Mouse (Mus musculus) heart, postnatal 14 days (tissue): ENCODE results near the gene Capn11. TPM values are rescaled to one million over a fixed set of nuclear protein-coding genes. Genes with fewer than 3 reads are reported as not detected.

ENCODE experiments used
- DNase-seq, 2 experiments: peaks; one replicate each; pipeline ENCODE4 v3.0.0; 2021 to 2022
- intact Hi-C: fragments of 180-260 bp; cut with DNase I; formaldehyde crosslinking; loops from one replicate; pipeline ENCODE4 v1.15.1; 2025
- total RNA-seq, 2 experiments: library from RNA; stranded (reverse); gene quantifications; 2 replicates each; pipeline ENCODE4 v1.2.3; 2021

Capn11 gene
- total RNA-seq, 2 experiments from 2014 or later, result 0.81 to 0.98 TPM

GRCm38 (mm10) chr17:45601877-45602304 lies 57.2 kb downstream of the Capn11 start, which contains the start of gene Mymx:
TSS of gene Mymx (minus strand) at chr17:45602102.
- intact Hi-C loops, result no loop called here
- no peak for DNase-seq

GRCm38 (mm10) chr17:45601325-45601724 lies 57.8 kb downstream of the Capn11 start:
- intact Hi-C loops, result no loop called here
- DNase-seq, result no peak

DNA sequence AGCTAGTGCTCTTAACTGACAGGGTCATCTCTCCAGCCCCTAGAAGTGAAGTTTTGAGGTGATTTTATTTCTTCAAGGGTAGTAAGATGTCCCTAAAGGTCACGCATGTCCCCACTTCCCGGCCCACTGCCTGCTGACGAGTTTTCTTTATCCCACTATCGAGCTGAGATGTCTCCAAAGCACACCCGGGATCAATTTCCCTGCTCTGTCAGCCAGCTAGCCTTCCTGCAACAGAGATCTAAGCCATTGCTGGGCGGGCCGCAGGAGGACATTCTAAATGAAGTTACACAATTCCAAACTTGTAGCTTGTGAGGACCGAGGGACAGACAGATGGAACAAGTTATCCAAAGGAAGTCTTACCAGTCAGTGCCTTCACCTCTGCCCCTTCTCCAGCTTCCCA lies 58.9 kb downstream of the Capn11 start:
- no peak for DNase-seq
- intact Hi-C loops, result no loop called here

DNA sequence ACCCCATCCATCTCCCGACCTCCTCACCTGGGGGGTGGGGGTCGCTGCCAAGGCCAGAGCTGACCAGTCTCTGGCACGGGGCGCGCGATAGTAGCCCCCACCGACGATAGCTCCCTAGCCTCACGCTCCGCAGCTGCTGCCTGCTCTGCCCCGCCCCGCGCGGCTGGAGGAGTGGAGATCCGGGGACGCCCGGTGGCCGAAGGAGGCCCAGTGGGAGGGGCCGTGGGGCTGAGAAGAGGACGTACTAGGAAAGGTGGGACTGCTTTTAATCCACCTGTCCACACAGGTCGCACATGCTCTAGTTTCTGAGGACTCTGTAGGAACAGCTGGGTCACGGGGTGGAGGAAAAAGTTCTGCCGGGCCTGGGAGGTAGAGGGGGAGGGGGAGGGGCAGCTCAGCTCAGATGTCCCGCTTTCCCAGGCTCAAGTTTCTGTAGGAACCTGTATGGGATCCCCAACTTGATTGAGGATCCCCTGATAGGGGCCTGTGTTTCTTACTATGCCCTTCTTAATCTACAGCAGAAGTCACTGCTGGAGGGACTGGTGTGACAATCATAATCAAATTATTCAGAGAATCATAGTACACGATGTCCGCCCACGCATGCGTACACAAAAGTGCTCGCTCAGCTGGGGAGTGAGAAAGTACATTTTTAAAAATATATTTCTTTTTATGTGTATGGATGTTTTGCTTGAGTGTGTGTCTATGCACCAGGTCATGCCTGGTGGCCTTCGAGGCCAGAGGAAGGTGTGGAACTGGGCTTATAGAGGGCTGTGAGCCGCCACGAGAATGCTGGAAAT lies 59.5 kb downstream of the Capn11 start, which contains the start of gene Slc29a1:
Gene Slc29a1 (minus strand): TSS at position 161 of the 797 bp plus-strand sequence.
- intact Hi-C loops, result no loop called here
- peak; percentile 75 to 80 for DNase-seq

DNA sequence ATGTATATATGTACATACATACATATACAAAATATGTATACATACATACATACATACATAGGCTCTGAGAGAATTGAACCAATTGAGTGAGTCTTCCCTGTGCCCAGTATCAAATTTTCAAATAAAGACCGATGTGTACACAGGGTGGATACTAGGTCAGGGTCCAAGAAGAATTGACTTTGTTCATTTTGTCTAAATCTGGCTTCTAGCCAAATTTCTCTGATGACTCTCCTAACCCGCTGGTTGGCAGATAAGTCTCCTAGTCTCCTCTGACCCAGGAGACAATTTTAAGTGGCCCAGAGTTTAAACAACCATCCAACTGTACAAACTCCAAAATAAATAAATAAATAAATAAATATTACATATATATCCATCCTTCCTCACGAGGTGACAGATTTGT lies 60.2 kb downstream of the Capn11 start:
- intact Hi-C loops, result no loop called here
- DNase-seq, result no peak

DNA sequence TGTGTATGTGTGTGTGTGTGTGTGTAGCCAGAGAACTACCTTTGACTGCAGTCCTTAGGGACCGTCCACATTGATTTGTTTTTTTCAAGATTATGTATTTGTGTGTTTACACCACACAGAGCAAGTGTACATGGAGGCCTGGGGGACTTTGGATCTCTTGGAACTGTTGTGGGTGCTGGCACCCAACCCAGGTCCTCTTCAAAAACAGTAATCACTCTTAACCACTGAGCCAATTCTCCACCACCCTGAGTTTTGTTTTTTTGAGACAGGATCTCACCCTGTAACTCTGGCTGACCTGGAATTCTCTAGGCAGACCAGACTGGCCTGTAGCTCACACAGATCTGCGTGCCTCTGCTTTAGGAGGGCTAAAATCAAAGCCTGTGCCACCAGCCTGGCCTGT lies 60.7 kb downstream of the Capn11 start:
- intact Hi-C loops, result no loop called here
- DNase-seq, result no peak

DNA sequence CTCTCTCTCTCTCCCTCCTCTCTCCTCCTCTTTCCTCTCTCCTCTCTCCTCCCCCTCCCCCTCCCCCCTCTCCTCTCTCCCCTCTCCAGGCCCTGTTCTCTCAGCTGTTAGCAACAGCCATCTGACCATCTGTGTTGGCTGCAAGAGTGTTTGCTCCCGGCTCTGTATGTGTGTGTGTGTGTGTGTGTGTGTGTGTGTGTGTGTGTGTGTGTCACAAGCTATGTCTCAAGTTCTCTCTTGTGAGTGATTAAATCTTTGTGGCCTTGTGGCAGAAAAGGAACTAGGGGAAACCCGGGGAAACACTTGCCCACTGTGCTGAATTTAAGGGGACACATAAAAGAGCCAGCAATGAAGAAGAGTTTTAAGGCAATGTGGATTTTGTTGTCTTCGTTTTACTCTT lies 61.3 kb downstream of the Capn11 start:
- intact Hi-C loops, result loop anchor here (2.0 kb wide), 1 partner anchor 15 kb away; no protein-coding TSS in a partner anchor
- peak in 1 of 2 experiments; percentile 57 for DNase-seq

GRCm38 (mm10) chr17:45596631-45597396 lies 62.3 kb downstream of the Capn11 start:
- intact Hi-C loops, result loop anchor here (2.0 kb wide), 1 partner anchor 14 kb away; no protein-coding TSS in a partner anchor
- DNase-seq, result peak; percentile 80 to 89

DNA sequence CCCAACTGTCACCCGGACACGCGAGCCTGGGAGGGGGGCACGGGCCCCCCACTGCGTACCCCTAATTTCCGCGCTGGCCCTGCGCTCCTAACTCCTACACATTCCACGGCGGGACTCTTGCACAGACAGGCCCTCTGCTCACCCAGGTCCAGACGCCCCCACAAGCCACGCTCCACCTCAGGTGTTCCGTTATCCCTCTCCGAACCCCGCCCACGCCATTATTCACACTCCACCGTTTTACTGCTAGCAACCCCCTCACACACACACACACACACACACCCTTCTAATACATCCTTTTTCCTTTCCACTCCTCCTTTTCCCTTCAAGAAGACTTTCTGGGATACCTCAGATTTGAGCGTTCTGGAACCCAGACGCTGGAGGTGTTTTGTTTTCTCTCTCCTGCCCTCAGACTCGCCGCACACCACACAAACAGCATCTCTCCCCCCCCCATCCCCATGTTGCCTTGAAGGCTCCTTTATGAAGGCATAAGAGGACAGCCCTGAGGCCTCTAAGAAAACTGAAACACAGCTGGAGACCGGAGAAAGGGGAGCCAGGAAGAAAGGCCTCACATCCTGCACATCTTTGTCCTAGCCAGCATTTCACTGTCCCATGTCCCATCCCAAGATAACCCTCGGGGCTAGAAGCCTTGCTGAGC lies 63.3 kb downstream of the Capn11 start:
- no peak for DNase-seq
- intact Hi-C loops, result loop anchor here (2.0 kb wide), 1 partner anchor 13 kb away; no protein-coding TSS in a partner anchor

- intact Hi-C loops, result no loop called here
- DNase-seq, result peak; percentile 89 to 90
Observed at GRCm38 (mm10) chr17:45594881-45595735, 64.0 kb downstream of the Capn11 start.

GRCm38 (mm10) chr17:45594195-45594594 lies 64.9 kb downstream of the Capn11 start:
- no peak for DNase-seq
- intact Hi-C loops, result no loop called here

DNA sequence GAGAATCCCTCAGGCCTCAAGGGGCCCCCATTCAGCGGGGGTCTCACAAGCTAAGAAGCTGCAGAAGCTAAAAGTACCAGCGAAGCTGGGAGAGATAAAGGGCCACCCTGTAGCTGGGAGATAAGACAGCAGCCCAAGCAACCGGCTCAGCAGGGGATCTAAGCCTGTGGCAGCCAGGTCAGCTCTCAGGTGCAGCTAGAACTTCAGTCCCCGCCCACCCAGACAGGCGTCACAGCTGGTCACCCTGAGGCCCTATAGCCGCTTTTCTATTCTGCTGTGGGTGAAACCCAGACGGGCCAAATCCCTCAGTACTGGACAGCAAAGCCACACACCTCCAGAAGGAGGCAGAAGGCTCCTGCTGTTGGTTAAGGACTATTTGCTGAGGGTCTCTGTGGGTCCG lies 65.6 kb downstream of the Capn11 start:
- intact Hi-C loops, result loop anchor here (2.0 kb wide), 1 partner anchor 33 kb away; no protein-coding TSS in a partner anchor
- no peak for DNase-seq

DNA sequence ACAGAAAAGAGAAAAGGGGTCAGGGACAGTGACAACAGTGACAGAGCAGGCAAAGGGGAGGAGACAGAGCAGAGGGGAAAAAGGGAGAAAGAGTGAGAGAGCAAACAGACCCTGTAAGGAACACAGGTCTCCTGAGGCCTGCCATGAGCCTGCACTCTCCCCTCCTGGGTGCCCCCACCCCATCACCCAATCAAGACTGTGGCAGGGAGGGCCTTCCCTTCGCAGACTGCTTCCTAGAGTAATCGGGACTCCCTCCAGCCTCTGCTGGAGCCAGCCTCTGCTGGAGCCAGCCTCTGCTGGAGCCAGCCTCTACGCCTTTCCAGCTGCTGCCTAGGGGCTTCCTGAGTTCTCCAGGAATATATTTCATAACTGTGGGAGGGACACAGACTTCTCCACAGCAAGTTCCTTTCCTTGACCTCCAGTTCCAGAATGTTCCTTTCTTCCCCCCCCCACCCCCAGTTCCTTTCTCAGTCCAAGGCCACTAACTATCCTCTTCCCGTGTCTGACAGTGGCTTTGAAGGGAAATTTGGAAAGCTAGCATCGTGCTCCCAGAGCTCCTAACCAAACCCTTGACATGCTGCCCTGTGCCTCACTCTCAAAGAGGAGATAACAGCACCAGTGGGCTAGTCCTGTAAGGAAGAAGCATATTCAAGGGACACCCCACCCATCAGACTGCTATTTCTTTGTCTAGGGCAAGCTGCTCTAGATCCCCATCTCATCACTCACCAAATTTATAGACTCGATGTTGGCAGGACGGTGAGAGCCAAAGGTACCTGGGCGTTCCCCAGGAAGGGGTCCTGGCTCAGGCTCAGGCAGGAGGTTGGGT lies 66.3 kb downstream of the Capn11 start:
- peak; percentile 70 to 73 for DNase-seq
- intact Hi-C loops, result loop anchor here (2.0 kb wide), 1 partner anchor 34 kb away; no protein-coding TSS in a partner anchor

DNA sequence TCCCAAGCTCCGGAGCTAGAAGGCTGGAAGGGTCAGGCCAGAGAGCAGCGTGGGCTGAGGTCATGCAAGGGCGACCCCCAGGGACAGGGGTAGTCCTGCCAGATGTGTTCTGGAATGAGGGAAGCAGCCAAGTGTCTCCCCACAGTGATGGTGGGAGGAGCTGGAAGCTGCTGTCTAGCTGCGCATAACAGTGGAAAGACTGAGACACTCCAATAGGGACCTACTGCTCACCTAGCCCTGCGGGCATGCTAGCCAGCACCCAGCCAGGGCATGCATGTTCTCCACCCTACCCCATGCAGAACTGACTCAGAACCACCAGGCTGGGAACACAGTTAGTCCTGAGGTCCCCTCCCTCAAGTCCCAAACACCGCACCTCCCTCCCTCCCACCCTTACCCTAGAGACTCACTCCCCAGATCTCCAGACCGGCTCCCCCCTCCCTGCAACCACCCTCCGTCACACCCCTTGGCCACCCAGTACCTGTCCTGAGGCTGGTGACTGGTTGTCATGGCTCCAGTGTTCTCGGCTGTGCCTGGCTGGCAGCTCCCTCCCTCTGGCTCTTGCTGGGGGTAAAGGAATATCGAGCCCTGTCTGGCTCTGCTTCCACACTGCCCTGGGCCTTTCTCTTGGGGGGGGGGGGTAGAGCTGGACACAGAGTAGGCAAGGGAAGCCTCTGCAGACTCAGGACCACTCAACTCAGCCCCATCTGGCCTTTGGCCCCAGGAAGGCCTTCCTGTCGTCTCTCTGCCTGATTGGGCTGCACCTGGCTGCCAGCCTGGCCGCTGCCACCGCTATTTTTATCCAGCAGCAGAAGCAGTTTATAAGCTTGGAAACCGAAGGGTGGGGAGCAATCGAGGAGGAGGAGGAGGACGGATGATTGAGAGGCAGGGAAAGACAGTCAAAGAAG lies 67.2 kb downstream of the Capn11 start:
- intact Hi-C loops, result loop anchor here (2.0 kb wide), 1 partner anchor 35 kb away; no protein-coding TSS in a partner anchor
- DNase-seq, result peak; percentile 74 to 79

- intact Hi-C loops, result no loop called here
- DNase-seq, result no peak
Observed at GRCm38 (mm10) chr17:45590410-45590809, 68.7 kb downstream of the Capn11 start.

GRCm38 (mm10) chr17:45589844-45590243 lies 69.3 kb downstream of the Capn11 start:
- DNase-seq, result no peak
- intact Hi-C loops, result no loop called here

GRCm38 (mm10) chr17:45589236-45589635 lies 69.9 kb downstream of the Capn11 start:
- DNase-seq, result no peak
- intact Hi-C loops, result no loop called here

GRCm38 (mm10) chr17:45588370-45588769 lies 70.8 kb downstream of the Capn11 start:
- intact Hi-C loops, result no loop called here
- no peak for DNase-seq
